Mouse (Mus musculus): Measurements from ENCODE around the gene Prdx2. TPM values are rescaled to one million over a fixed set of nuclear protein-coding genes. Genes with fewer than 3 reads are reported as not detected.

Prdx2 gene
- total and polyA plus RNA-seq, 2 experiments from 2014 or later, result 758 to 809 TPM

GRCm38 (mm10) chr8:84945633-84946527 lies 23.5 kb upstream of the Prdx2 start:
- Histone ChIP-seq H3K9ac (replicated peaks; ENCODE audit: low read depth, low read length) (no peak overlapping the region), H3K4me2 (ENCODE audit: low read depth, low read length) (peak overlapping the region; percentile 57), H3K4me3 (ENCODE audit: low read depth, low read length) (peak overlapping the region; percentile 43), H3K9me3 (replicated peaks; ENCODE audit: control insufficient read depth, low read length) (no peaks in the 10 kb centered on the region), H3K36me3 (replicated peaks; ENCODE audit: control insufficient read depth, insufficient read depth, low read length) (no peaks in the 10 kb centered on the region), H3K4me1 (ENCODE audit: control insufficient read depth, insufficient read depth) (0 out of 2 replicates have a peak, but pooled peaks cover 5% of the 10 kb centered on the region), H3K27ac (ENCODE audit: low read depth) (no peak overlapping the region), H3K27me3 (ENCODE audit: control insufficient read depth, insufficient read depth, low read length) (peaks cover 68% of the 10 kb centered on the region)
- DNase-seq (ENCODE audit: low spot score), result no peak
- TF ChIP-seq EP300 (IDR thresholded peaks at IDR 0.05; ENCODE audit: low read depth), result no peak
- no peak for TF ChIP-seq CTCF (IDR thresholded peaks at IDR 0.05; ENCODE audit: low read depth)
- no peak for ATAC-seq (ENCODE audit: insufficient read depth, low read depth)
- WGBS, result 1% methylated on average over 54 of the region's 67 CpGs

- DNase-seq (ENCODE audit: low spot score) (no peak), ATAC-seq (ENCODE audit: insufficient read depth, low read depth) (no peak)
- Histone ChIP-seq H3K4me1 (ENCODE audit: control insufficient read depth, insufficient read depth) (0 out of 2 replicates have a peak, but pooled peaks cover 5% of the 10 kb centered on the region), H3K4me3 (ENCODE audit: low read depth, low read length) (peak within 1 kb of the TSS; percentile 43), H3K9ac (replicated peaks; ENCODE audit: low read depth, low read length) (no peak within 1 kb of the TSS), H3K9me3 (replicated peaks; ENCODE audit: control insufficient read depth, low read length) (no peaks in the 10 kb centered on the region), H3K4me2 (ENCODE audit: low read depth, low read length) (peak within 1 kb of the TSS; percentile 57), H3K27ac (ENCODE audit: low read depth) (no peak within 1 kb of the TSS), H3K27me3 (ENCODE audit: control insufficient read depth, insufficient read depth, low read length) (peaks cover 73% of the 10 kb centered on the region), H3K36me3 (replicated peaks; ENCODE audit: control insufficient read depth, insufficient read depth, low read length) (no peaks in the 10 kb centered on the region)
- no peak; the same call in 1 of the 2 replicates for TF ChIP-seq CTCF (IDR thresholded peaks at IDR 0.05; ENCODE audit: low read depth)
- no peak for TF ChIP-seq EP300 (IDR thresholded peaks at IDR 0.05; ENCODE audit: low read depth)
- WGBS, result 12% methylated on average over 17 of the region's 17 CpGs
These were observed 22.7 kb upstream of the Prdx2 start, which contains the start of gene Rtbdn for GRCm38 (mm10) chr8:84946528-84947240. Gene Rtbdn, plus strand, starts transcription at chr8:84946991.

- Histone ChIP-seq H3K27me3 (ENCODE audit: control insufficient read depth, insufficient read depth, low read length) (peaks cover 76% of the 10 kb centered on the region), H3K4me1 (ENCODE audit: control insufficient read depth, insufficient read depth) (0 out of 2 replicates have a peak, but pooled peaks cover 5% of the 10 kb centered on the region), H3K4me2 (ENCODE audit: low read depth, low read length) (no peak overlapping the region), H3K4me3 (ENCODE audit: low read depth, low read length) (no peak overlapping the region), H3K9ac (replicated peaks; ENCODE audit: low read depth, low read length) (no peak overlapping the region), H3K36me3 (replicated peaks; ENCODE audit: control insufficient read depth, insufficient read depth, low read length) (no peaks in the 10 kb centered on the region), H3K27ac (ENCODE audit: low read depth) (no peak overlapping the region), H3K9me3 (replicated peaks; ENCODE audit: control insufficient read depth, low read length) (no peaks in the 10 kb centered on the region)
- DNase-seq (ENCODE audit: low spot score), result no peak
- peak; percentile 44; the same call in 1 of the 2 replicates for ATAC-seq (ENCODE audit: insufficient read depth, low read depth)
- 9% methylated on average over 9 of the region's 9 CpGs for WGBS
- TF ChIP-seq EP300 (IDR thresholded peaks at IDR 0.05; ENCODE audit: low read depth) (no peak), CTCF (IDR thresholded peaks at IDR 0.05; ENCODE audit: low read depth) (no peak)
These were observed 22.2 kb upstream of the Prdx2 start for GRCm38 (mm10) chr8:84947241-84947545.

- ATAC-seq (ENCODE audit: insufficient read depth, low read depth) (no peak), DNase-seq (ENCODE audit: low spot score) (no peak)
- Histone ChIP-seq H3K9ac (replicated peaks; ENCODE audit: low read depth, low read length) (no peak overlapping the region), H3K4me2 (ENCODE audit: low read depth, low read length) (no peak overlapping the region), H3K27ac (ENCODE audit: low read depth) (no peak overlapping the region), H3K4me3 (ENCODE audit: low read depth, low read length) (no peak overlapping the region), H3K36me3 (replicated peaks; ENCODE audit: control insufficient read depth, insufficient read depth, low read length) (no peaks in the 10 kb centered on the region), H3K9me3 (replicated peaks; ENCODE audit: control insufficient read depth, low read length) (no peaks in the 10 kb centered on the region), H3K27me3 (ENCODE audit: control insufficient read depth, insufficient read depth, low read length) (peaks cover 58% of the 10 kb centered on the region), H3K4me1 (ENCODE audit: control insufficient read depth, insufficient read depth) (0 out of 2 replicates have a peak, but pooled peaks cover 5% of the 10 kb centered on the region)
- no peak for TF ChIP-seq CTCF (IDR thresholded peaks at IDR 0.05; ENCODE audit: low read depth)
- no peak for TF ChIP-seq EP300 (IDR thresholded peaks at IDR 0.05; ENCODE audit: low read depth)
- WGBS, result 22% methylated on average over 12 of the region's 12 CpGs
These were observed 19.6 kb upstream of the Prdx2 start for GRCm38 (mm10) chr8:84949753-84950152.

- no peaks in the 10 kb centered on the region for H3K9me3 ChIP-seq (replicated peaks; ENCODE audit: control insufficient read depth, low read length)
- WGBS, result 6% methylated on average over 18 of the region's 18 CpGs
- no peaks in the 10 kb centered on the region for H3K4me1 ChIP-seq (ENCODE audit: control insufficient read depth, insufficient read depth)
- DNase-seq (ENCODE audit: low spot score) (no peak), ATAC-seq (ENCODE audit: insufficient read depth, low read depth) (no peak)
- peaks cover 30% of the 10 kb centered on the region; the same call in 1 of the 2 replicates for H3K27me3 ChIP-seq (ENCODE audit: control insufficient read depth, insufficient read depth, low read length)
- no peak overlapping the region for H3K4me3 ChIP-seq (ENCODE audit: low read depth, low read length)
- H3K36me3 ChIP-seq (replicated peaks; ENCODE audit: control insufficient read depth, insufficient read depth, low read length), result peaks cover 9% of the 10 kb centered on the region; the same call in 1 of the 2 replicates
- H3K4me2 ChIP-seq (ENCODE audit: low read depth, low read length), result peak overlapping the region; percentile 27
- no peak overlapping the region for H3K27ac ChIP-seq (ENCODE audit: low read depth)
- no peak overlapping the region for H3K9ac ChIP-seq (replicated peaks; ENCODE audit: low read depth, low read length)
- TF ChIP-seq CTCF (IDR thresholded peaks at IDR 0.05; ENCODE audit: low read depth) (no peak), EP300 (IDR thresholded peaks at IDR 0.05; ENCODE audit: low read depth) (no peak)
These were observed 16.7 kb upstream of the Prdx2 start for GRCm38 (mm10) chr8:84952612-84953255.
